Mouse (Mus musculus): ENCODE measurements around the gene Espn.

Gene Espn

DNA sequence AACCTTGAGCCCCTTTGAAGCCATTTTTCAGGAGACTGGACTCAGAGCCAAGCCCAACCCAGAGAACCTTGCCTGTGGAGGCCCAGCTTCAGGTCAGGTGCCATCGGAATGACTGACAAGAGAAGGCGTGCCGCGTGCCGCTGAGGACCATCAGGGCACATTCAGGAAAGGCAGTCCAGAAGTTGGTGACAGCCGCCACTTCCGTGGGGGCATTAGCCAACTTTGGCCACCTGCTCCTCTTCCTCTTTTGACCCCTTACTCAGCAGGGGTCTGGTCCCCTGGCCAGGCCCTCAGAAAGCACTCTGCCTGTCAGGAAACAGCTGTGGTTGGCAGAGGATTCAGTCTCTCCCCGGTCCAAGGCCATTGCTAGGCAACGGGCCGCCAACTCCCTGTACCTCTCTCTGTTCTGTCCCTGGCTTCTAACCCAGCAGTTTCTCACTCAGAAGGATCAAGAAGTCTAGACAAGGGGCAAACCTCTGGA, 80.0 kb downstream of the Espn start, which contains the start of gene Plekhg5:
TSS of gene Plekhg5 (plus strand) at position 378 of the 481 bp plus-strand sequence.
- DNase-seq (ENCODE audit: low read depth, low spot score), result no peak

DNA sequence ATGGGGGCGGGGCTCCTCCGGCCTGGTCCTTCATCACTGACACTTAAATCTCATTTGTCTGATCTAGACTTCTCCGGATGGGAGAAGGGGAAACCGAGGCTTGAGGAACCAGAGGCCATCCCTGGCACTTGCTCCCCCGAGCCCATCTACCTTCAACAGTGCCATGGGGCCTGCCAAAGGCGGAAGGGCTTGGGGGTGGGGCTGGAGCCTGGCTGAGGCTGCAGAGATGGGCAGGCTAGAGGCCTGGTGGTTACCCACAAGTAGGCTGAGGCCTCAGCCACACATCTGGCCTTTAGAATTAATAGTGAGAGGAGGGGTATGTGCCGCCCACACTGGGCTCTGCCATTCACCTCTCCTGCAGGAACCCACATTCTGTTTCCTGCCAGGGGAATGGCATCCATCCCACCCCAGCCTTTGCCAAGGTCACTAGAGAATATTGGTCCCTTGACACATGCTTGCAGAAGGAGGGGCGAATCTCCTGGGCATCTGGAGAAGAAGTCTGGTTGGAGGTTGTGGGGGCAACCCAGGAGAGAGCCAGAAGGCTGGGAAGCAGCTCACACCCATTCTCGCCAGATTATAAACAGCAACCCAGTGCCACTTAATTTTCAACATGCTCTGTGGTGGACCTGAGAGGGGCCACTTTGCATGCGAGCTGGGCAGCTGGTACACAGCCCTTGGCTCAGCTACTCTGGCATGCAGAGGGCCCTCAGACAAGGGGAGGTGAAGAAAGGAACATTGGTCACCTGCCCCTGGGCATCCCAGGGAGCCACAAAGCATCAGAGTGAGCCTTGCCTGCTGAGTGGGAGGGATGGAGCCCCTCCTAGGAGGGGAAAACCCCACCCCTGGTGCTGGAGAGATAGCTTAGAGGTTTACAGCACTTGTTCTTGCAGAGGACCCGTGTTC, 81.4 kb downstream of the Espn start:
- DNase-seq (ENCODE audit: low read depth, low spot score), result no peak

All from retina, adult 2 months (tissue).